Mouse (Mus musculus) E14TG2a.4 (cell line): ENCODE results near the gene Vmn2r9.
"Not testable (repeated sequence)": the region's sequence is repeated elsewhere in the genome, so short reads cannot be mapped to it uniquely, and the experiment has no call there.

Experiments
- H3K27me3 ChIP-seq: 2 replicates; pipeline ENCODE4 v1.6.1; 2014; ENCODE audit warnings: low read length, control low read depth; ENCODE audit not compliant: insufficient read depth
- H3K36me3 ChIP-seq: 2 replicates; pipeline ENCODE4 v1.6.1; 2014; ENCODE audit warnings: low read length, control low read depth; ENCODE audit not compliant: insufficient read depth
- H3K4me1 ChIP-seq: replicated peaks from 2 replicates; pipeline ENCODE4 v1.6.1; 2014; ENCODE audit warnings: low read depth, low read length, control low read depth
- H3K4me3 ChIP-seq: replicated peaks from 2 replicates; pipeline ENCODE4 v1.5.1; 2014; ENCODE audit warnings: mild to moderate bottlenecking, low read length
- H3K9me3 ChIP-seq: 2 replicates; pipeline ENCODE4 v1.6.1; 2014; ENCODE audit warnings: low read length, control low read depth
- CTCF ChIP-seq: conservative IDR thresholded peaks from 2 replicates; pipeline ENCODE4 v1.5.1; 2014; ENCODE audit warnings: low read length
- NANOG ChIP-seq: IDR thresholded peaks from 2 replicates; pipeline ENCODE4 v1.6.1; 2014; ENCODE audit warnings: borderline replicate concordance, low read length, mixed read lengths
- POU5F1 ChIP-seq: IDR thresholded peaks from 2 replicates; pipeline ENCODE4 v1.6.1; 2014; ENCODE audit warnings: low read length, borderline replicate concordance

Vmn2r9 gene

GRCm38 (mm10) chr5:108852501-108852900 is at the start of gene Vmn2r9:
Vmn2r9 (minus strand) TSS chr5:108852601.
- H3K4me1 ChIP-seq, H3K4me3 ChIP-seq, H3K27me3 ChIP-seq, H3K36me3 ChIP-seq, H3K9me3 ChIP-seq: not testable (repeated sequence)

- H3K4me3 ChIP-seq, H3K4me1 ChIP-seq, H3K27me3 ChIP-seq, H3K9me3 ChIP-seq, H3K36me3 ChIP-seq: not testable (repeated sequence)
- peak; percentile 54 for TF ChIP-seq CTCF
These were observed 14.3 kb upstream of the Vmn2r9 start for GRCm38 (mm10) chr5:108866746-108867145.

GRCm38 (mm10) chr5:108849466-108849865 is 2.9 kb downstream of the Vmn2r9 start:
- no peak for TF ChIP-seq NANOG
- TF ChIP-seq POU5F1: no peak
- TF ChIP-seq CTCF: no peak
- H3K9me3 ChIP-seq: no peaks in the 10 kb centered on the region

GRCm38 (mm10) chr5:108836156-108836555 is 16.2 kb downstream of the Vmn2r9 start:
- Histone ChIP-seq H3K9me3 (no peaks in the 10 kb centered on the region), H3K4me1 (no peaks in the 10 kb centered on the region), H3K27me3 (no peaks in the 10 kb centered on the region), H3K36me3 (no peaks in the 10 kb centered on the region), H3K4me3 (no peak overlapping the region)
- TF ChIP-seq NANOG: no peak
- peak; percentile 67 for TF ChIP-seq CTCF
- no peak for TF ChIP-seq POU5F1

More at GRCm38 (mm10) chr5:108849466-108849865, 2.9 kb downstream of the Vmn2r9 start:
- Histone ChIP-seq H3K4me3 (no peak overlapping the region), H3K36me3 (no peaks in the 10 kb centered on the region), H3K4me1 (no peaks in the 10 kb centered on the region), H3K27me3 (no peaks in the 10 kb centered on the region)

GRCm38 (mm10) chr5:108823276-108823675 is 29.1 kb downstream of the Vmn2r9 start:
- Histone ChIP-seq H3K36me3 (no peaks in the 10 kb centered on the region), H3K4me3 (no peak overlapping the region), H3K9me3 (no peaks in the 10 kb centered on the region), H3K27me3 (peaks cover 3% of the 10 kb centered on the region; the same call in 1 of the 2 replicates), H3K4me1 (no peaks in the 10 kb centered on the region)
- TF ChIP-seq POU5F1 (no peak), NANOG (no peak), CTCF (no peak)

- not testable (repeated sequence) for H3K4me1 ChIP-seq, H3K36me3 ChIP-seq, H3K27me3 ChIP-seq, H3K4me3 ChIP-seq
- peaks cover 12% of the 10 kb centered on the region; the same call in 1 of the 2 replicates for H3K9me3 ChIP-seq
These were observed 43.7 kb downstream of the Vmn2r9 start, which contains the start of gene Vmn2r8 for GRCm38 (mm10) chr5:108808750-108809149. Vmn2r8 (minus strand) TSS chr5:108808850.

- Histone ChIP-seq H3K4me3 (no peak overlapping the region), H3K27me3 (no peaks in the 10 kb centered on the region), H3K4me1 (no peaks in the 10 kb centered on the region), H3K36me3 (no peaks in the 10 kb centered on the region), H3K9me3 (no peaks in the 10 kb centered on the region)
- TF ChIP-seq NANOG (no peak), CTCF (no peak), POU5F1 (no peak)
These were observed 48.8 kb downstream of the Vmn2r9 start for GRCm38 (mm10) chr5:108803646-108804045.

GRCm38 (mm10) chr5:108795263-108795662 is 57.1 kb downstream of the Vmn2r9 start, which contains the start of gene Tmed11:
Tmed11 (minus strand) TSS chr5:108795363.
- H3K4me3 ChIP-seq, H3K27me3 ChIP-seq, H3K4me1 ChIP-seq, H3K9me3 ChIP-seq, H3K36me3 ChIP-seq: not testable (repeated sequence)

- peak; percentile 67 for TF ChIP-seq CTCF
- not testable (repeated sequence) for H3K4me3 ChIP-seq, H3K36me3 ChIP-seq, H3K27me3 ChIP-seq, H3K9me3 ChIP-seq, H3K4me1 ChIP-seq
These were observed 62.0 kb downstream of the Vmn2r9 start for GRCm38 (mm10) chr5:108790385-108790784.
